Mouse (Mus musculus) E14TG2a.4 (cell line): ENCODE measurements at regions not wholly inside any gene's neighbourhood (a gene's known extent, or its start where the extent isn't known, plus 50 kb on each side); places are given as distances from the start of the nearest gene placed in this dataset.

ENCODE experiments used
- H3K27me3 ChIP-seq: 2 replicates; pipeline ENCODE4 v1.6.1; 2014; ENCODE audit warnings: low read length, control low read depth; ENCODE audit not compliant: insufficient read depth
- H3K36me3 ChIP-seq: 2 replicates; pipeline ENCODE4 v1.6.1; 2014; ENCODE audit warnings: low read length, control low read depth; ENCODE audit not compliant: insufficient read depth
- H3K4me1 ChIP-seq: replicated peaks from 2 replicates; pipeline ENCODE4 v1.6.1; 2014; ENCODE audit warnings: low read depth, low read length, control low read depth
- H3K4me3 ChIP-seq: replicated peaks from 2 replicates; pipeline ENCODE4 v1.5.1; 2014; ENCODE audit warnings: mild to moderate bottlenecking, low read length
- H3K9me3 ChIP-seq: 2 replicates; pipeline ENCODE4 v1.6.1; 2014; ENCODE audit warnings: low read length, control low read depth
- CTCF ChIP-seq: conservative IDR thresholded peaks from 2 replicates; pipeline ENCODE4 v1.5.1; 2014; ENCODE audit warnings: low read length
- NANOG ChIP-seq: IDR thresholded peaks from 2 replicates; pipeline ENCODE4 v1.6.1; 2014; ENCODE audit warnings: borderline replicate concordance, low read length, mixed read lengths
- POU5F1 ChIP-seq: IDR thresholded peaks from 2 replicates; pipeline ENCODE4 v1.6.1; 2014; ENCODE audit warnings: low read length, borderline replicate concordance

GRCm38 (mm10) chr12:58516800-58517199, 247.7 kb upstream of the Clec14a start:
- no peaks in the 10 kb centered on the region for H3K4me1 ChIP-seq
- no peaks in the 10 kb centered on the region for H3K27me3 ChIP-seq
- TF ChIP-seq NANOG: no peak
- TF ChIP-seq POU5F1: no peak
- TF ChIP-seq CTCF: no peak
- H3K36me3 ChIP-seq: no peaks in the 10 kb centered on the region
- no peak overlapping the region for H3K4me3 ChIP-seq
- H3K9me3 ChIP-seq: no peaks in the 10 kb centered on the region

DNA sequence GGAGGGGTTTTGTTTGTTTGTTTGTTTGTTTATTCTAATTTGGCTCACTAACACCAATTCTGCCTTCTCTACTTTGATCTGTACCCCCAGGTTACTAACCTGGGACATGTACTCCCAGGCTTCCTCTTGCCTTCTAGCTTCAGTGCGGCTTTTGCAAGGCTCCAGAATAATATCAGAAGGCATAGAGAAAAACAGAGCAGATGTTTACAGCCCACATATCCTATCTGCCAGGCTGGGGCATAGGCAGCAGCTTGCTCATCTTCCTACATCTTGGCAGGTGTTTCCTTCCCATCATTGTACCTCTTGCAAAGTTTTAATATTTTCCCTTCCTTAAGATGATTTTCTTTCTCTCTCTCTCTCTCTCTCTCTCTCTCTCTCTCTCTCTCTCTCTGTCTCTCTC, 244.9 kb upstream of the Clec14a start:
- H3K27me3 ChIP-seq: no peaks in the 10 kb centered on the region
- no peak overlapping the region for H3K4me3 ChIP-seq
- no peaks in the 10 kb centered on the region for H3K9me3 ChIP-seq
- H3K4me1 ChIP-seq: no peaks in the 10 kb centered on the region
- TF ChIP-seq CTCF (no peak), NANOG (no peak), POU5F1 (no peak)
- no peaks in the 10 kb centered on the region for H3K36me3 ChIP-seq

DNA sequence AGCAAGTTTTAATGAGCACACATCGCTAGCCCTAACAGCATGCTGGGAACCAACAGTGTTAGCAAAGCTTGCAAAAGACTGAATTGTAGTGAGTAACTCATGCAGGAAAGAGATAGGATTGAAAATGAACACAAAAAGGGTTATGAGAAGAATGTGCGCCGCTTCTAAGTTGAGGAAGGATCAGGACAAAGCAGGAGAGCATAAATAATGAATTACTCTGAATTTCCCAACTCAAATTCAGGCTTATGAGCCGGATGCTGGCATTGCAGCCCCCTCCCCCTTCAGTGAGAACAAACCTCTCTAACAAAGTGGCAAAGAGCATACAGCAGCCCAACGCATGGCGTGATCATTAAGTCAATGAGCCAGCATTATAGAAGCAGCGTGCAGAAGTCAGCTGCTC, 243.6 kb upstream of the Clec14a start:
- Histone ChIP-seq H3K4me3 (no peak overlapping the region), H3K27me3 (no peaks in the 10 kb centered on the region), H3K4me1 (no peaks in the 10 kb centered on the region), H3K36me3 (no peaks in the 10 kb centered on the region), H3K9me3 (no peaks in the 10 kb centered on the region)
- TF ChIP-seq POU5F1 (no peak), NANOG (no peak), CTCF (no peak)

- no peak overlapping the region for H3K4me3 ChIP-seq
- no peaks in the 10 kb centered on the region for H3K36me3 ChIP-seq
- H3K9me3 ChIP-seq: no peaks in the 10 kb centered on the region
- no peaks in the 10 kb centered on the region for H3K27me3 ChIP-seq
- TF ChIP-seq CTCF: no peak
- TF ChIP-seq NANOG: no peak
- no peak for TF ChIP-seq POU5F1
- H3K4me1 ChIP-seq: no peaks in the 10 kb centered on the region
Observed at GRCm38 (mm10) chr12:58504283-58504682, 235.2 kb upstream of the Clec14a start.

DNA sequence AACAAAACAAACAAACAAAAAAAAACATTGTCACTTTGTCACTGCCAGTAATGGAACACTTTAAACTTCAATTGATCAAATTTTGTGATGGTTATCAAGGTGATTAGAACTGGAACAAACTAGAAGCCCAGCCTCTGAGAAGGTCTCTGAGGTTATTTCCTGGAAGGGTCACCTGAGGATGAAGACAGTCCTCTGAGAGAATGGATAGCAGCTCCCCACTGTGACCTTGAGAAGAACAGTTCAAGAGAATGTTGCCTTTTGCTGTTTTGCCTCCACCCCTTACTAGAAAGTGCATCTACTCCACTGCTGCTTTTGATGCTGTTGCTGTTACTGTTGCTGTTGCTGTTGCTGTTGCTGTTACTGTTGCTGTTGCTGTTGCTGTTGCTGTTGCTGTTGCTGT, 205.1 kb upstream of the Clec14a start:
- H3K9me3 ChIP-seq: no peaks in the 10 kb centered on the region
- no peak overlapping the region for H3K4me3 ChIP-seq
- H3K4me1 ChIP-seq: peaks cover 42% of the 10 kb centered on the region
- H3K36me3 ChIP-seq: no peaks in the 10 kb centered on the region
- TF ChIP-seq NANOG (peak; percentile 21; the same call in 1 of the 2 replicates), CTCF (no peak)
- no peaks in the 10 kb centered on the region for H3K27me3 ChIP-seq

- Histone ChIP-seq H3K9me3 (no peaks in the 10 kb centered on the region), H3K4me1 (peaks cover 42% of the 10 kb centered on the region), H3K36me3 (no peaks in the 10 kb centered on the region), H3K4me3 (no peak overlapping the region), H3K27me3 (no peaks in the 10 kb centered on the region)
- no peak for TF ChIP-seq NANOG
- no peak for TF ChIP-seq CTCF
- no peak for TF ChIP-seq POU5F1
Observed at GRCm38 (mm10) chr12:58473511-58473910, 204.4 kb upstream of the Clec14a start.

- Histone ChIP-seq H3K27me3 (no peaks in the 10 kb centered on the region), H3K9me3 (no peaks in the 10 kb centered on the region), H3K4me1 (no peaks in the 10 kb centered on the region), H3K36me3 (no peaks in the 10 kb centered on the region), H3K4me3 (no peak overlapping the region)
- TF ChIP-seq NANOG: no peak
- TF ChIP-seq POU5F1: no peak
- TF ChIP-seq CTCF: no peak
Observed at GRCm38 (mm10) chr12:58460465-58460864, 191.4 kb upstream of the Clec14a start.

DNA sequence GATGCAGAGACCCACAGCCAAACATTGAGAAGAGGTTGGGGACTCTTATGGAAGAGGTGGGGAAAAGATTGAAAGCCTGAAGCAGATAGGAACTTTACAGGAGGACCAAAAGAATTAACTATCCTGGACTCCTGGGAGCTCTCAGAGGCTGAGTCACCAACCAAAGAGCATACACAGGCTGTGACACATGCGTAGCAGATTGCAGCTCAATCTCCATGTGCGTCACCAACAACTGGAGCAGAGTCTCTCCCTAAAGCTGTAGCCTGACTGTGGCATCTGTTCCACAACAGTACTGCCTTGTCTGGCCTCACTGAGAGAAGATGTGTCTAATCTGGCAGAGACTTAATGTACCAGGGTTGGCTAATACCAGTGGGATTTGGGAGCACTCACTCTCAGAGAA, 185.7 kb upstream of the Clec14a start:
- H3K36me3 ChIP-seq: no peaks in the 10 kb centered on the region
- H3K9me3 ChIP-seq: no peaks in the 10 kb centered on the region
- no peaks in the 10 kb centered on the region for H3K27me3 ChIP-seq
- TF ChIP-seq POU5F1: no peak
- TF ChIP-seq NANOG: no peak
- TF ChIP-seq CTCF: no peak
- no peaks in the 10 kb centered on the region for H3K4me1 ChIP-seq
- no peak overlapping the region for H3K4me3 ChIP-seq

DNA sequence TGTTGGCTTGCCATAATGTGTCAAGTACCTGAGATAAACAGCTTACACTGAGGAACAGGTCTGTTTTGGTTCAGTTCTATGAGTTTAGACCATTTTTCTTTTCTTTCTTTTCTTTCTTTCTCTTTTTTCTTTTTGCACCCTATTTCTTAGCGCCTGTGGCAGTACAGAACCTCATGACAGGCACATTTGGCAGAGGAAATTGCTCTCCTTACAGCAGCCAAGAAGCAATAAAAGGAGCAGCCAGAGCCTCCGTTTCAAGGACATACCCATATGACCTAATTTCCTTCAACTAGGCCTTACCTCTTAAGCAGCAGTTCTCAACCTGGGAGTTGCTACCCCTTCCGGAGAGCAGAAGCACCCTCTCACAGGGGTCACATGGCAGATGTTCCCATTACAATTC, 173.9 kb upstream of the Clec14a start:
- H3K36me3 ChIP-seq: no peaks in the 10 kb centered on the region
- no peak overlapping the region for H3K4me3 ChIP-seq
- H3K27me3 ChIP-seq: no peaks in the 10 kb centered on the region
- no peaks in the 10 kb centered on the region for H3K4me1 ChIP-seq
- TF ChIP-seq NANOG: no peak
- TF ChIP-seq POU5F1: no peak
- no peak for TF ChIP-seq CTCF
- H3K9me3 ChIP-seq: no peaks in the 10 kb centered on the region
